Mouse (Mus musculus) ES-E14 (cell line): ENCODE measurements around the gene Klf4. TPM values are rescaled to one million over a fixed set of nuclear protein-coding genes. Genes with fewer than 3 reads are reported as not detected.

Source experiments
- DNase-seq: peaks from one replicate; pipeline ENCODE4 v3.0.0-alpha.2; 2013; ENCODE audit warnings: low read depth, low spot score
- H3K27ac ChIP-seq: 2 replicates; pipeline ENCODE4 v1.5.1; 2012; ENCODE audit warnings: low read depth, mild to moderate bottlenecking, low read length, moderate library complexity, mixed read lengths; ENCODE audit not compliant: poor library complexity, insufficient read depth, severe bottlenecking
- H3K36me3 ChIP-seq: 2 replicates; pipeline ENCODE4 v1.6.1; 2012; ENCODE audit warnings: mild to moderate bottlenecking, low read length, moderate library complexity, mixed read lengths; ENCODE audit not compliant: control insufficient read depth, poor library complexity, insufficient read depth, severe bottlenecking
- H3K4me1 ChIP-seq, 2 experiments: fragments of 150-350 bp in 1 of 2; sonication (generic) in 1 of 2; 2 replicates each; pipeline ENCODE4 v1.6.1; 2012; ENCODE audit warnings: low read length in 2 of 2, mild to moderate bottlenecking in 1 of 2, mixed read lengths in 1 of 2; ENCODE audit not compliant: control insufficient read depth in 2 of 2, insufficient read depth in 2 of 2, poor library complexity in 1 of 2
- H3K4me3 ChIP-seq, 2 experiments: fragments of 150-350 bp in 1 of 2; sonication (generic) in 1 of 2; 2 replicates each; pipeline ENCODE4 v1.5.1; 2012; ENCODE audit warnings: low read length in 2 of 2, low read depth in 1 of 2, mild to moderate bottlenecking in 1 of 2, mixed read lengths in 1 of 2; ENCODE audit not compliant: insufficient read depth in 1 of 2, poor library complexity in 1 of 2, severe bottlenecking in 1 of 2
- H3K9ac ChIP-seq: 2 replicates; pipeline ENCODE4 v1.6.1; 2012; ENCODE audit warnings: low read depth, mild to moderate bottlenecking, low read length, mixed read lengths; ENCODE audit not compliant: poor library complexity, insufficient read depth, severe bottlenecking
- H3K9me3 ChIP-seq: fragments of 150-350 bp; sonication (generic); 2 replicates; pipeline ENCODE4 v1.6.1; 2012; ENCODE audit warnings: low read depth, mild to moderate bottlenecking, low read length; ENCODE audit not compliant: control insufficient read depth, insufficient read depth
- CHD2 ChIP-seq: IDR thresholded peaks from 2 replicates; pipeline ENCODE4 v1.6.1; 2014; ENCODE audit warnings: mild to moderate bottlenecking, low read depth, low read length, inconsistent platforms
- HCFC1 ChIP-seq: IDR thresholded peaks from 2 replicates; pipeline ENCODE4 v1.6.1; 2012; ENCODE audit warnings: low read length, inconsistent platforms, borderline replicate concordance; ENCODE audit not compliant: insufficient read depth
- MAFK ChIP-seq: IDR thresholded peaks from 2 replicates; pipeline ENCODE4 v1.6.1; 2014; ENCODE audit warnings: mild to moderate bottlenecking, low read depth, low read length, inconsistent platforms; ENCODE audit not compliant: insufficient read depth
- ZC3H11A ChIP-seq: IDR thresholded peaks from 2 replicates; pipeline ENCODE4 v1.6.1; 2012; ENCODE audit warnings: low read depth, mild to moderate bottlenecking, inconsistent platforms, low read length, borderline replicate concordance
- ZNF384 ChIP-seq: IDR thresholded peaks from 2 replicates; pipeline ENCODE4 v1.6.1; 2012; ENCODE audit warnings: low read depth, low read length, inconsistent platforms
- in situ Hi-C, 2 experiments: fragments of 600-800 bp; cut with MboI; formaldehyde crosslinking; loops; one replicate each; pipeline ENCODE4 v1.15.1; 2025; ENCODE audit warnings: low sequenced_read_pairs in 2 of 2, inconsistent platforms in 1 of 2; ENCODE audit not compliant: unreplicated experiment in 2 of 2
- total RNA-seq: library from RNA; depleted of rRNA; stranded (reverse); fragments of 300-350 nt; gene quantifications from 2 replicates; pipeline ENCODE4 v1.2.3, GENCODE M21; 2012

Gene Klf4
- total RNA-seq, 1 experiment = 55.6 TPM

DNA sequence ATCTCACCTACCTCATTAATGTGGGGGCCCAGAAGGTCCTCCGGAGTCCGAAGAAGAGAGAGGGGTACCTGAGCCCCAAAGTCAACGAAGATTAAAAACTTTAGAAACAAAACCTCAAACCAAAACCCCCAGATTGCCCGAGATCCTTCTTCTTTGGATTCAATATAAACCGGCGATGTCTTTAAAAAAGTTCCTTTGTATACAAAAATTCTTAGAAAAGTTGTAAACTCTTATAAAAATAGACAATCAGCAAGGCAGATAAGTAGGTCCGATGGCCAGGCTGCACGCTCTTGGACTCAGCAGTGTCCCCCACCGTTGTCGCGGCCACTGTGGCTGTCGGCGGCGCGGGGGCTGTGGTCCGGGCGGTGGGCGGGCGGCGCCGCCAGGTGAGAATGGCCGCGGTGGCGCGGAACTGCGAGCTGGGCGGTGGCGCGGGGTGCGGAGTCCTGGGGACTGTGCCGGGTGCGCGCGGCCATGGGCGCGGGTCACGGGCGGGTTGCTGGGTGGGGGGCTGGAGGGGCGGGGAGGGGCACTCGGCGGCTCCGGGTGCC is 335 bp downstream of the Klf4 start:
- TF ChIP-seq MAFK = no peak
- TF ChIP-seq CHD2 = no peak
- TF ChIP-seq ZNF384 = no peak
- TF ChIP-seq HCFC1 = no peak
- TF ChIP-seq ZC3H11A = no peak
- DNase-seq = no peak

DNA sequence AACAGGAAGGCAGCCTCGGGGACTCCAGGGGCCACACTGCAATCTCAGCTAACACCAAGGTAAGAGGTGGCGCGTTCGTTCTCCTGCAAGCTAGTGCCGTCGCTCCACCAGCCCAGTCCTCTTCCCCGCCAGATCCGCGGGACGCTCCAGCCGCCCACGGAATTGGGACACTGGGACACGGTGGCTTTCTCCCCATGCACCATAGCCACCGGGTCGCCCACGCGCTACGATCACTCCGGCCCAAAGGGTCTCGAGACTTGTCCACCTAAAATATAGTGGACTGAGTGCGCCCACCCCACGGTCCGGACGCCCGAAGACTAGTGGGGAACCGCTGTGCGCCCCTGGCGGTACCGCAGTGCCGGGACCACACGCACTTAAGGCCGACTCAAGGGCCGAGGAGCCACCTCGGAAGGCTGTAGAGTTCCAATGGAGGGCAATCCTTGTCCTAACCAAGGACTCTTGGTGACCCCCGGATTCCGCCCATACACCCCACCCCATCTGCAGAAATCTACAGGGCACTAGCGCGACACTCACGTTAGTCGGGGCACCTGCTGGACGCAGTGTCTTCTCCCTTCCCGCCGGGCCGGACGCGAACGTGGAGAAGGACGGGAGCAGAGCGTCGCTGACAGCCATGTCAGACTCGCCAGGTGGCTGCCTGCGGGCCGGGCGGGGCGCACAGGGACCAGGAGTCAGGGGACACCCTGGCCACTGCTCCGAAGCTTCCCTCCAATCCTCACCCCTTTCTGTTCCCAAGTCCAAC is 990 bp downstream of the Klf4 start:
- Histone ChIP-seq H3K9me3 (no peaks in the 10 kb centered on the region), H3K4me1 (peaks cover 0 to 4% of the 10 kb centered on the region in 2 experiments; a peak in 1 of 4 replicates), H3K36me3 (peaks cover 24% of the 10 kb centered on the region), H3K9ac (peak overlapping the region; percentile 97), H3K27ac (0 out of 2 replicates have a peak overlapping the region, but pooled peaks have one; percentile 7), H3K4me3 (peak overlapping the region; percentile 69 to 87)
- in situ Hi-C loops = no loop called here
- DNase-seq = no peak
- TF ChIP-seq ZC3H11A (no peak), CHD2 (no peak), MAFK (no peak), HCFC1 (no peak), ZNF384 (no peak)

More for the DNA sequence above, 335 bp downstream of the Klf4 start:
- Histone ChIP-seq H3K27ac (peak overlapping the region; percentile 80; the same call in 1 of the 2 replicates), H3K4me1 (peaks cover 0 to 4% of the 10 kb centered on the region in 2 experiments; a peak in 1 of 4 replicates), H3K4me3 (peak overlapping the region; percentile 69 to 87), H3K36me3 (peaks cover 23% of the 10 kb centered on the region), H3K9ac (peak overlapping the region; percentile 97), H3K9me3 (no peaks in the 10 kb centered on the region)
- in situ Hi-C loops = no loop called here

GRCm38 (mm10) chr4:55530731-55531095 is 1.6 kb downstream of the Klf4 start:
- Histone ChIP-seq H3K27ac (0 out of 2 replicates have a peak overlapping the region, but pooled peaks have one; percentile 3), H3K4me3 (peak overlapping the region; percentile 69 to 87), H3K9ac (peak overlapping the region; percentile 97), H3K4me1 (peaks cover 0 to 3% of the 10 kb centered on the region in 2 experiments; a peak in 1 of 4 replicates), H3K36me3 (peaks cover 24% of the 10 kb centered on the region), H3K9me3 (no peaks in the 10 kb centered on the region)
- in situ Hi-C loops = no loop called here
- TF ChIP-seq HCFC1 (no peak), MAFK (no peak), ZNF384 (no peak)
- no peak for DNase-seq

DNA sequence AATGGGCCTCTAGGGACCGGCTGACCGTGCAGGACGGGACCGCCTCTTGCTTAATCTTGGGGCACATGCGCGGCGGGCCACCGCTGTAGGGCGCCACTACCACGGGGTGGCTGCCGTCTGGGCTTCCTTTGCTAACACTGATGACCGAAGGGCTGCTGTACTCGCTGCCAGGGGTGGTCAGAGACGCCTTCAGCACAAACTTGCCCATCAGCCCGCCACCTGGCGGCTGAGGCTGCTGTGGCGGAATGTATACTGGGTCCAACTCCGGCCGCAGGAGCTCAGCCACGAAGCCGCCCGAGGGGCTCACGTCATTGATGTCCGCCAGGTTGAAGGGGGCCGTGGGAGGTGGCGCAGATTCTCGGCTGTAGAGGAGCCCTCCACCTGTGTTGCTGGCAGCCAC is 2.0 kb downstream of the Klf4 start:
- peak overlapping the region; percentile 97 for H3K9ac ChIP-seq
- no peaks in the 10 kb centered on the region for H3K9me3 ChIP-seq
- H3K27ac ChIP-seq = 0 out of 2 replicates have a peak overlapping the region, but pooled peaks have one; percentile 3
- no peak for TF ChIP-seq CHD2
- TF ChIP-seq MAFK = no peak
- TF ChIP-seq ZNF384 = no peak
- TF ChIP-seq HCFC1 = no peak
- no peak for DNase-seq
- peaks cover 0 to 4% of the 10 kb centered on the region in 2 experiments; a peak in 2 of 4 replicates for H3K4me1 ChIP-seq
- H3K4me3 ChIP-seq = peak overlapping the region; percentile 69 to 87
- peaks cover 22% of the 10 kb centered on the region for H3K36me3 ChIP-seq
- in situ Hi-C loops = no loop called here
